Mouse (Mus musculus) ES-E14 (cell line): Measurements from ENCODE around the gene Nmt1. TPM values are rescaled to one million over a fixed set of nuclear protein-coding genes. Genes with fewer than 3 reads are reported as not detected.

ENCODE experiments used
- DNase-seq: peaks from one replicate; pipeline ENCODE4 v3.0.0-alpha.2; 2013; ENCODE audit warnings: low read depth, low spot score
- H3K27ac ChIP-seq: 2 replicates; pipeline ENCODE4 v1.5.1; 2012; ENCODE audit warnings: low read depth, mild to moderate bottlenecking, low read length, moderate library complexity, mixed read lengths; ENCODE audit not compliant: poor library complexity, insufficient read depth, severe bottlenecking
- H3K36me3 ChIP-seq: 2 replicates; pipeline ENCODE4 v1.6.1; 2012; ENCODE audit warnings: mild to moderate bottlenecking, low read length, moderate library complexity, mixed read lengths; ENCODE audit not compliant: control insufficient read depth, poor library complexity, insufficient read depth, severe bottlenecking
- H3K4me1 ChIP-seq, 2 experiments: fragments of 150-350 bp in 1 of 2; sonication (generic) in 1 of 2; 2 replicates each; pipeline ENCODE4 v1.6.1; 2012; ENCODE audit warnings: low read length in 2 of 2, mild to moderate bottlenecking in 1 of 2, mixed read lengths in 1 of 2; ENCODE audit not compliant: control insufficient read depth in 2 of 2, insufficient read depth in 2 of 2, poor library complexity in 1 of 2
- H3K4me3 ChIP-seq, 2 experiments: fragments of 150-350 bp in 1 of 2; sonication (generic) in 1 of 2; 2 replicates each; pipeline ENCODE4 v1.5.1; 2012; ENCODE audit warnings: low read length in 2 of 2, low read depth in 1 of 2, mild to moderate bottlenecking in 1 of 2, mixed read lengths in 1 of 2; ENCODE audit not compliant: insufficient read depth in 1 of 2, poor library complexity in 1 of 2, severe bottlenecking in 1 of 2
- H3K9ac ChIP-seq: 2 replicates; pipeline ENCODE4 v1.6.1; 2012; ENCODE audit warnings: low read depth, mild to moderate bottlenecking, low read length, mixed read lengths; ENCODE audit not compliant: poor library complexity, insufficient read depth, severe bottlenecking
- H3K9me3 ChIP-seq: fragments of 150-350 bp; sonication (generic); 2 replicates; pipeline ENCODE4 v1.6.1; 2012; ENCODE audit warnings: low read depth, mild to moderate bottlenecking, low read length; ENCODE audit not compliant: control insufficient read depth, insufficient read depth
- CHD2 ChIP-seq: IDR thresholded peaks from 2 replicates; pipeline ENCODE4 v1.6.1; 2014; ENCODE audit warnings: mild to moderate bottlenecking, low read depth, low read length, inconsistent platforms
- HCFC1 ChIP-seq: IDR thresholded peaks from 2 replicates; pipeline ENCODE4 v1.6.1; 2012; ENCODE audit warnings: low read length, inconsistent platforms, borderline replicate concordance; ENCODE audit not compliant: insufficient read depth
- MAFK ChIP-seq: IDR thresholded peaks from 2 replicates; pipeline ENCODE4 v1.6.1; 2014; ENCODE audit warnings: mild to moderate bottlenecking, low read depth, low read length, inconsistent platforms; ENCODE audit not compliant: insufficient read depth
- ZC3H11A ChIP-seq: IDR thresholded peaks from 2 replicates; pipeline ENCODE4 v1.6.1; 2012; ENCODE audit warnings: low read depth, mild to moderate bottlenecking, inconsistent platforms, low read length, borderline replicate concordance
- ZNF384 ChIP-seq: IDR thresholded peaks from 2 replicates; pipeline ENCODE4 v1.6.1; 2012; ENCODE audit warnings: low read depth, low read length, inconsistent platforms
- in situ Hi-C, 2 experiments: fragments of 600-800 bp; cut with MboI; formaldehyde crosslinking; loops; one replicate each; pipeline ENCODE4 v1.15.1; 2025; ENCODE audit warnings: low sequenced_read_pairs in 2 of 2, inconsistent platforms in 1 of 2; ENCODE audit not compliant: unreplicated experiment in 2 of 2
- total RNA-seq: library from RNA; depleted of rRNA; stranded (reverse); fragments of 300-350 nt; gene quantifications from 2 replicates; pipeline ENCODE4 v1.2.3, GENCODE M21; 2012

Nmt1 gene
- total RNA-seq, 1 experiment = 61.0 TPM

GRCm38 (mm10) chr11:103000111-103000510 is 27.9 kb upstream of the Nmt1 start:
- no peak overlapping the region for H3K9ac ChIP-seq
- no peak overlapping the region for H3K4me3 ChIP-seq
- in situ Hi-C loops = no loop called here
- DNase-seq = no peak
- H3K36me3 ChIP-seq = peaks cover 44% of the 10 kb centered on the region
- peaks cover 2 to 9% of the 10 kb centered on the region in 2 experiments for H3K4me1 ChIP-seq
- no peak overlapping the region for H3K27ac ChIP-seq
- TF ChIP-seq CHD2 = no peak
- no peak for TF ChIP-seq MAFK
- no peak for TF ChIP-seq HCFC1
- TF ChIP-seq ZNF384 = no peak
- TF ChIP-seq ZC3H11A = no peak
- H3K9me3 ChIP-seq = no peaks in the 10 kb centered on the region

GRCm38 (mm10) chr11:103001063-103001462 is 26.9 kb upstream of the Nmt1 start:
- Histone ChIP-seq H3K9me3 (no peaks in the 10 kb centered on the region), H3K27ac (no peak overlapping the region), H3K4me1 (peaks cover 2 to 11% of the 10 kb centered on the region in 2 experiments), H3K9ac (no peak overlapping the region), H3K36me3 (peaks cover 35% of the 10 kb centered on the region), H3K4me3 (no peak overlapping the region)
- no peak for TF ChIP-seq CHD2
- TF ChIP-seq MAFK = no peak
- TF ChIP-seq ZNF384 = no peak
- TF ChIP-seq ZC3H11A = no peak
- no peak for TF ChIP-seq HCFC1
- in situ Hi-C loops = no loop called here
- no peak for DNase-seq

GRCm38 (mm10) chr11:103003210-103003609 is 24.8 kb upstream of the Nmt1 start:
- no peak overlapping the region for H3K4me3 ChIP-seq
- no peak for DNase-seq
- 0 out of 2 replicates have a peak overlapping the region, but pooled peaks have one; percentile 5 for H3K9ac ChIP-seq
- H3K9me3 ChIP-seq = no peaks in the 10 kb centered on the region
- TF ChIP-seq CHD2 (no peak), MAFK (no peak), ZC3H11A (no peak), ZNF384 (no peak), HCFC1 (no peak)
- peaks cover 16% of the 10 kb centered on the region; the same call in 1 of the 2 replicates for H3K36me3 ChIP-seq
- peaks cover 2 to 15% of the 10 kb centered on the region in 2 experiments for H3K4me1 ChIP-seq
- in situ Hi-C loops = no loop called here
- peak overlapping the region; percentile 7; the same call in 1 of the 2 replicates for H3K27ac ChIP-seq

- Histone ChIP-seq H3K27ac (no peak overlapping the region), H3K4me3 (no peak overlapping the region), H3K36me3 (peaks cover 8% of the 10 kb centered on the region; the same call in 1 of the 2 replicates)
Measured at GRCm38 (mm10) chr11:103004852-103005251, 23.1 kb upstream of the Nmt1 start.

More at GRCm38 (mm10) chr11:103004852-103005251, 23.1 kb upstream of the Nmt1 start:
- Histone ChIP-seq H3K9ac (no peak overlapping the region), H3K9me3 (no peaks in the 10 kb centered on the region), H3K4me1 (peaks cover 2 to 20% of the 10 kb centered on the region in 2 experiments)
- in situ Hi-C loops = no loop called here
- no peak for DNase-seq
- no peak for TF ChIP-seq MAFK
- TF ChIP-seq ZC3H11A = no peak
- no peak for TF ChIP-seq HCFC1
- TF ChIP-seq CHD2 = no peak
- no peak for TF ChIP-seq ZNF384
